Mouse (Mus musculus) 3T3-L1 (cell line): ENCODE measurements at regions not wholly inside any gene's neighbourhood (a gene's known extent, or its start where the extent isn't known, plus 50 kb on each side); places are given as distances from the start of the nearest gene placed in this dataset.

Experiments
- DNase-seq: peaks from one replicate; pipeline ENCODE4 v3.0.0-alpha.2; 2015; ENCODE audit warnings: low read depth, low spot score

GRCm38 (mm10) chr5:44416844-44417589 lies 190.6 kb upstream of the Tapt1 start:
- no peak for DNase-seq

- DNase-seq, result peak; percentile 56
Observed at GRCm38 (mm10) chr5:44414441-44414840, 188.0 kb upstream of the Tapt1 start.

- no peak for DNase-seq
Observed at GRCm38 (mm10) chr5:44403300-44403699, 176.9 kb upstream of the Tapt1 start.

- DNase-seq, result no peak
Observed at GRCm38 (mm10) chr5:44400573-44401332, 174.3 kb upstream of the Tapt1 start.

- no peak for DNase-seq
Observed at GRCm38 (mm10) chr5:44387237-44387810, 160.9 kb upstream of the Tapt1 start.

- DNase-seq, result no peak
Observed at GRCm38 (mm10) chr5:44386176-44386575, 159.8 kb upstream of the Tapt1 start.

GRCm38 (mm10) chr5:44383049-44383448 lies 156.6 kb upstream of the Tapt1 start:
- no peak for DNase-seq

GRCm38 (mm10) chr5:44370006-44370405 lies 143.6 kb upstream of the Tapt1 start:
- DNase-seq, result peak; percentile 58

GRCm38 (mm10) chr5:44352324-44352723 lies 125.9 kb upstream of the Tapt1 start:
- DNase-seq, result no peak

- DNase-seq, result no peak
Observed at GRCm38 (mm10) chr5:44341457-44342014, 115.1 kb upstream of the Tapt1 start.

GRCm38 (mm10) chr5:44338662-44339061 lies 112.2 kb upstream of the Tapt1 start:
- DNase-seq, result no peak

- DNase-seq, result no peak
Observed at GRCm38 (mm10) chr5:44335756-44336155, 109.3 kb upstream of the Tapt1 start.

GRCm38 (mm10) chr5:44319626-44320025 lies 93.2 kb upstream of the Tapt1 start:
- no peak for DNase-seq

GRCm38 (mm10) chr5:44306769-44307557 lies 80.5 kb upstream of the Tapt1 start:
- DNase-seq, result no peak

- peak; percentile 82 for DNase-seq
Observed at GRCm38 (mm10) chr5:44303886-44304855, 77.7 kb upstream of the Tapt1 start.

- DNase-seq, result peak; percentile 93
Observed at GRCm38 (mm10) chr5:44284384-44284783, 58.0 kb upstream of the Tapt1 start.
